Mouse (Mus musculus) kidney, embryonic 16.5 days (tissue): ENCODE results near the gene Ccdc9. TPM values are rescaled to one million over a fixed set of nuclear protein-coding genes. Genes with fewer than 3 reads are reported as not detected.

ENCODE experiments used
- ATAC-seq: fragments of 200-750 bp; cut with Nextera tagmentation; 2 replicates; pipeline ENCODE4 v1.8.0; 2017; ENCODE audit warnings: moderate TSS enrichment; ENCODE audit not compliant: low FRiP score, low TSS enrichment
- H3K27ac ChIP-seq: fragments of 300-500 bp; sonication (generic); 2 replicates; pipeline ENCODE4 v1.5.1; 2014; ENCODE audit warnings: low read length
- H3K27me3 ChIP-seq: fragments of 300-500 bp; sonication (generic); 2 replicates; pipeline ENCODE4 v1.6.1; 2014; ENCODE audit warnings: low read length, control low read depth, mixed read lengths; ENCODE audit not compliant: insufficient read depth
- H3K36me3 ChIP-seq: fragments of 300-500 bp; sonication (generic); 2 replicates; pipeline ENCODE4 v1.6.1; 2014; ENCODE audit warnings: low read length, control low read depth, mixed read lengths; ENCODE audit not compliant: insufficient read depth
- H3K4me1 ChIP-seq: fragments of 300-500 bp; sonication (generic); 2 replicates; pipeline ENCODE4 v1.6.1; 2014; ENCODE audit warnings: low read length, control low read depth, mixed read lengths; ENCODE audit not compliant: insufficient read depth
- H3K4me2 ChIP-seq: fragments of 300-500 bp; sonication (generic); replicated peaks from 2 replicates; pipeline ENCODE4 v1.6.1; 2014; ENCODE audit warnings: low read depth, low read length
- H3K4me3 ChIP-seq: fragments of 300-500 bp; sonication (generic); 2 replicates; pipeline ENCODE4 v1.5.1; 2014; ENCODE audit warnings: mild to moderate bottlenecking, low read length
- H3K9ac ChIP-seq: fragments of 300-500 bp; sonication (generic); replicated peaks from 2 replicates; pipeline ENCODE4 v1.6.1; 2014; ENCODE audit warnings: low read length
- H3K9me3 ChIP-seq: fragments of 300-500 bp; sonication (generic); 2 replicates; pipeline ENCODE4 v1.6.1; 2016; ENCODE audit warnings: low read length, control low read depth
- WGBS: fragments of 180-500 bp; shearing (Covaris S2); extraction: QIAGEN DNeasy Blood & Tissue Kit; methylation state at CpG from one replicate; pipeline ENCODE4 v1.1.7; 2014; 5-methylcytosine and 5-hydroxymethylcytosine counted together
- polyA plus RNA-seq: library from polyadenylated mRNA; unstranded; fragments of >200 nt; fragmentation: Nextera tagmentation; extraction: Ambion mirVana; gene quantifications from 2 replicates; pipeline ENCODE4 v1.2.1, GENCODE M21; 2015

Gene Ccdc9
- polyA plus RNA-seq, 1 experiment from 2014 or later, result 31.2 TPM

- Histone ChIP-seq H3K4me2 (peak overlapping the region; percentile 90), H3K9ac (peak overlapping the region; percentile 67), H3K4me1 (peaks cover 31% of the 10 kb centered on the region), H3K27me3 (no peaks in the 10 kb centered on the region), H3K9me3 (no peaks in the 10 kb centered on the region), H3K36me3 (no peaks in the 10 kb centered on the region), H3K4me3 (peak overlapping the region; percentile 48), H3K27ac (peak overlapping the region; percentile 94)
- ATAC-seq, result peak; percentile 85
- under 1% methylated on average over 23 of the region's 23 CpGs for WGBS
Measured at GRCm38 (mm10) chr7:16294837-16295236, 8.2 kb upstream of the Ccdc9 start.

GRCm38 (mm10) chr7:16294346-16294745 is 7.8 kb upstream of the Ccdc9 start:
- Histone ChIP-seq H3K9ac (peak overlapping the region; percentile 67), H3K27me3 (no peaks in the 10 kb centered on the region), H3K4me1 (peaks cover 28% of the 10 kb centered on the region), H3K4me2 (peak overlapping the region; percentile 90), H3K36me3 (no peaks in the 10 kb centered on the region), H3K9me3 (no peaks in the 10 kb centered on the region), H3K4me3 (peak overlapping the region; percentile 48), H3K27ac (peak overlapping the region; percentile 94)
- no peak for ATAC-seq
- 27% methylated on average over 4 of the region's 4 CpGs for WGBS

GRCm38 (mm10) chr7:16287791-16288190 is 1.2 kb upstream of the Ccdc9 start:
- peaks cover 13% of the 10 kb centered on the region for H3K36me3 ChIP-seq
- H3K4me2 ChIP-seq, result no peak overlapping the region
- no peaks in the 10 kb centered on the region for H3K9me3 ChIP-seq
- no peaks in the 10 kb centered on the region for H3K27me3 ChIP-seq
- 77% methylated on average over 1 of the region's 1 CpGs for WGBS
- no peak overlapping the region for H3K9ac ChIP-seq
- ATAC-seq, result no peak
- no peak overlapping the region for H3K4me3 ChIP-seq
- H3K4me1 ChIP-seq, result peaks cover 11% of the 10 kb centered on the region; the same call in 1 of the 2 replicates
- H3K27ac ChIP-seq, result no peak overlapping the region

DNA sequence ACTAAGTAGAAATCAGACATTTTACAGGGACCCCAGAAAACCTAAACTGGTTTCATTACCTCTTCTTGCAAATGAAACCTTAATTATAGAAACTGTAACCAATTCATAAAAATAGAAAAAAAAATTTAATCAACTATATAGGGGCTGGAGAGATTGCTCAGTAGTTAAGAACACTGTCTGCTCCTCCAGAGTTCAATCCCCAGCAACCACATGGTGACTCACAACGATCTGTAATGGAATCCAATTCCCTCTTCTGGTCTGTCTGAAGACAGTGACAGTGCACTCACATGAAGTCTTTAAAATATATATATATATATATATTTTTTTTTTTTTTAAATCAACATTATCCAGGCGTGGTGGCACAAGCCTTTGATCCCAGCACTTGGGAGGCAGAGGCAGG is 421 bp upstream of the Ccdc9 start:
- WGBS, result 72% methylated on average over 2 of the region's 2 CpGs
- Histone ChIP-seq H3K9ac (peak overlapping the region; percentile 88), H3K4me2 (peak overlapping the region; percentile 82)

DNA sequence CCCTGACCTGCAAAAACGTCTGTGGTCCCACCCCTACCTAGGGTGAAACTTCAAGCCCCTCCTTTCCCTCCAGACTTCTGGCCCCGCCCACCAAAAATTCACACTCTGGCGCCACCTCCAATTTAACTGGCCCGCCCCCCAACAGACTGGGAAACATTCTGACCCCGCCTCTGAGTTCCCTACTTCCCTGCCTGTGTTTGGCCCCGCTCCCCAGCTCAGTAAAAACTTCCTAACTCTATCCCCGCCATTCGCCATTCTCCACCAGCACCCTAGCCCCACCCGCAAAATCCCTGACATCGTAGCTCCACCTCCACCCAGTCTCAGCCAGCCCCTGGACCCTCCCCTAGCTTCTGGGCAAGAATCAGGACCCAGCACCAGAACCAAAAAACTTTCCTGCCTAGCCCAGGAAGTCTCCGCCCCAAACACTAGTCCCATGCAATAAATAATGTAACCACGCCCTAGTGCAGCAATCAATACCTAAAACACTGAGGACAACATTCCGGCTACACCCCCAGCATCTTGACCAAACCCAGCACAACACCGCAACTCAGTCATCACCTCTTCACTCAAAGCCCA is 1.1 kb downstream of the Ccdc9 start:
- ATAC-seq, result peak; percentile 76
- H3K27me3 ChIP-seq, result no peaks in the 10 kb centered on the region
- H3K4me2 ChIP-seq, result peak overlapping the region; percentile 82
- H3K4me3 ChIP-seq, result peak overlapping the region; percentile 76
- WGBS, result under 1% methylated on average over 14 of the region's 14 CpGs
- peaks cover 34% of the 10 kb centered on the region for H3K36me3 ChIP-seq
- no peaks in the 10 kb centered on the region for H3K9me3 ChIP-seq
- H3K27ac ChIP-seq, result peak overlapping the region; percentile 84
- peaks cover 11% of the 10 kb centered on the region; the same call in 1 of the 2 replicates for H3K4me1 ChIP-seq
- peak overlapping the region; percentile 55 for H3K9ac ChIP-seq

More for the DNA sequence above, 421 bp upstream of the Ccdc9 start:
- ATAC-seq, result no peak
- H3K4me3 ChIP-seq, result peak overlapping the region; percentile 76
- no peaks in the 10 kb centered on the region for H3K9me3 ChIP-seq
- H3K27ac ChIP-seq, result peak overlapping the region; percentile 99
- no peaks in the 10 kb centered on the region for H3K27me3 ChIP-seq
- peaks cover 11% of the 10 kb centered on the region; the same call in 1 of the 2 replicates for H3K4me1 ChIP-seq
- H3K36me3 ChIP-seq, result peaks cover 21% of the 10 kb centered on the region

DNA sequence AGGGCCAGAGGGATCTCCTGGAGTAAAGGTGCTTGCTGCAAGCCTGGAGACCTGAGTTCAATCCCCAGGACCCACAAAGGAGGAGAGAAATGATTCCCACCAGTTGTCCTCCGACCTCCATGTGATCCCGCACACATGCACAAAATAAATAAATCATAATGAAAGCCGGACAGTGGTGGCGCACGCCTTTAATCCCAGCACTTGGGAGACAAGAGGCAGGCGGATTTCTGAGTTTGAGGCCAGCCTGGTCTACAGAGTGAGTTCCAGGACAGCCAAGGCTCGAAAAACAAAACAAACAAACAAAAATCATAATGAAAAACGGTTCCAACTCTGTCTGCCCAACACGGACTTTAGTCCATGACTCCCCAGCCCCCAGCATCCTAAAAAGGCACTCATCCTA is 1.7 kb downstream of the Ccdc9 start:
- Histone ChIP-seq H3K9ac (peak overlapping the region; percentile 55), H3K27ac (peak overlapping the region; percentile 84)

DNA sequence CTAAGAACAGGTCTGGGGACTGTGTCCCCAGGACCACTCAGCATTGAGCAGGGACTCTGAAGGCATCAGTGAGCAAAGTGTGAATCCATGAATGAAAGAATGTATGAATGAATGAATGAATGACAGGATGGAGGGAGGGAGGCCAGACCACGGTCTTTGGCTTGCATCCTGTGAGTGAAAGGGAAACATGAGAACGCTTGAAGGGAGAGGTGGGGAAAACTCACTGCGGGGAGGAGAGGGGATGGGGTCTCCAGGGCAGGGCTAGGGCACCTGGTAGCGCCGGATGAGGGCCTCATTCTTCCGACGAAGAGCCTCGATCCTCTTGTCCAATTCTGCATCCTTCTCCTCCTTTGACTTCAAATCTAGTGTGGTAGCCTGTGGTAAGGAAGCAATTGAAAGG is 2.6 kb downstream of the Ccdc9 start:
- H3K4me1 ChIP-seq, result peaks cover 11% of the 10 kb centered on the region; the same call in 1 of the 2 replicates
- no peak overlapping the region for H3K4me3 ChIP-seq
- WGBS, result 85% methylated on average over 8 of the region's 8 CpGs
- H3K4me2 ChIP-seq, result no peak overlapping the region
- peaks cover 40% of the 10 kb centered on the region for H3K36me3 ChIP-seq
- no peaks in the 10 kb centered on the region for H3K27me3 ChIP-seq
- no peak overlapping the region for H3K9ac ChIP-seq
- no peaks in the 10 kb centered on the region for H3K9me3 ChIP-seq
- H3K27ac ChIP-seq, result no peak overlapping the region
- no peak for ATAC-seq

More for the DNA sequence above, 1.7 kb downstream of the Ccdc9 start:
- no peaks in the 10 kb centered on the region for H3K27me3 ChIP-seq
- H3K4me1 ChIP-seq, result peaks cover 11% of the 10 kb centered on the region; the same call in 1 of the 2 replicates
- 54% methylated on average over 9 of the region's 9 CpGs for WGBS
- H3K4me3 ChIP-seq, result peak overlapping the region; percentile 76
- H3K9me3 ChIP-seq, result no peaks in the 10 kb centered on the region
- peaks cover 40% of the 10 kb centered on the region for H3K36me3 ChIP-seq
- ATAC-seq, result no peak
- peak overlapping the region; percentile 82 for H3K4me2 ChIP-seq

DNA sequence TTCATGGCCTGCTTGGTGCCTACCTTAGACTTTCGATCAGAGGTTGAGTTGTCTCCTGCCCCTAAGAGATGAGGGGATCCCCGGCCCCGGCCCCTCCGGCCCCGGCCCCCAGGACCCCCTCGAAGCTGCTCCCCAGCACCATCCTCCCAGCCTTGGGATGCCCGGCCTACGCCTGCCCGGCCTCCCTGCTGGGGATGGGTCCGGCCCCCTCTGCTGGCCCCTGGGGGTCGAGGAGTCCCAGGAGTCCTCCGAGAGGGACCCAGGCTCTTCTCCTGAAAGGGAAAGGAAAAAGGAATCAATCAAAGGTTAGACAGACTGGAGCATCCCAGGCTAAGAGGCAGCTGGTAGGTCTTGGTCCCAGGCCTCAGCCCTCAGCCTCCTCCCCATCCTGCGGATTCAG is 4.3 kb downstream of the Ccdc9 start:
- Histone ChIP-seq H3K9ac (no peak overlapping the region), H3K36me3 (peaks cover 47% of the 10 kb centered on the region)
- WGBS, result 92% methylated on average over 13 of the region's 13 CpGs

GRCm38 (mm10) chr7:16280721-16281120 is 5.9 kb downstream of the Ccdc9 start:
- WGBS, result 92% methylated on average over 11 of the region's 11 CpGs
- no peak overlapping the region for H3K4me2 ChIP-seq
- H3K27ac ChIP-seq, result no peak overlapping the region
- no peak overlapping the region for H3K9ac ChIP-seq
- peaks cover 54% of the 10 kb centered on the region for H3K36me3 ChIP-seq
- H3K9me3 ChIP-seq, result no peaks in the 10 kb centered on the region
- peaks cover 11% of the 10 kb centered on the region; the same call in 1 of the 2 replicates for H3K4me1 ChIP-seq
- ATAC-seq, result no peak
- no peaks in the 10 kb centered on the region for H3K27me3 ChIP-seq
- H3K4me3 ChIP-seq, result no peak overlapping the region

More for the DNA sequence above, 4.3 kb downstream of the Ccdc9 start:
- no peak overlapping the region for H3K4me2 ChIP-seq
- H3K27me3 ChIP-seq, result no peaks in the 10 kb centered on the region
- H3K27ac ChIP-seq, result no peak overlapping the region
- no peak overlapping the region for H3K4me3 ChIP-seq
- ATAC-seq, result no peak
- H3K9me3 ChIP-seq, result no peaks in the 10 kb centered on the region
- peaks cover 11% of the 10 kb centered on the region; the same call in 1 of the 2 replicates for H3K4me1 ChIP-seq
